Mouse (Mus musculus): ENCODE results near the gene Tsr3. TPM values are rescaled to one million over a fixed set of nuclear protein-coding genes. Genes with fewer than 3 reads are reported as not detected.

Gene Tsr3
- total and polyA plus RNA-seq, 3 experiments, result 35.2 to 50.5 TPM; not detected in 1

- no peaks in the 10 kb centered on the region for H3K36me3 ChIP-seq (ENCODE audit: control insufficient read depth in 1 of 2, insufficient read depth in 2 of 2, low read length in 2 of 2)
- TF ChIP-seq NELFE (IDR thresholded peaks at IDR 0.05; ENCODE audit: low read depth, low read length) (no peak), ETS1 (IDR thresholded peaks at IDR 0.05; ENCODE audit: low read depth, low read length) (no peak), UBTF (IDR thresholded peaks at IDR 0.05; ENCODE audit: borderline replicate concordance, insufficient read depth, low read depth, low read length) (no peak), ZNF384 (IDR thresholded peaks at IDR 0.05; ENCODE audit: low read depth, low read length) (no peak), EP300 (IDR thresholded peaks at IDR 0.05; ENCODE audit: low read depth in 1 of 2, low read length in 2 of 2) (no peak), E2F4 (IDR thresholded peaks at IDR 0.05; ENCODE audit: borderline replicate concordance, low read depth, low read length) (no peak), MEF2A (IDR thresholded peaks at IDR 0.05; ENCODE audit: extremely low read depth, insufficient replicate concordance, low read depth, low read length, poor library complexity, severe bottlenecking) (no peak), USF2 (IDR thresholded peaks at IDR 0.05; ENCODE audit: borderline replicate concordance in 1 of 2, insufficient read depth in 1 of 2, low read depth in 1 of 2, low read length in 2 of 2) (no peak), POLR2AphosphoS2 (IDR thresholded peaks at IDR 0.05; ENCODE audit: low read length) (no peak), MAX (IDR thresholded peaks at IDR 0.05; ENCODE audit: low read length) (no peak), GATA1 (IDR thresholded peaks at IDR 0.05; ENCODE audit: low read depth, low read length) (no peak), ELF1 (IDR thresholded peaks at IDR 0.05; ENCODE audit: low read depth, low read length) (no peak), TCF12 (IDR thresholded peaks at IDR 0.05; ENCODE audit: low read depth, low read length) (no peak), CHD2 (IDR thresholded peaks at IDR 0.05; ENCODE audit: low read length) (no peak), MYC (IDR thresholded peaks at IDR 0.05; ENCODE audit: low read depth, low read length) (no peak), RAD21 (IDR thresholded peaks at IDR 0.05; ENCODE audit: low read depth, low read length) (no peak), CHD1 (IDR thresholded peaks at IDR 0.05; ENCODE audit: low read depth, low read length) (no peak), TAL1 (IDR thresholded peaks at IDR 0.05; ENCODE audit: low read length) (no peak), MAFK (IDR thresholded peaks at IDR 0.05; ENCODE audit: borderline replicate concordance, low read depth, low read length) (no peak)
- H3K4me1 ChIP-seq (ENCODE audit: control insufficient read depth in 1 of 2, insufficient read depth in 2 of 2, low read length in 2 of 2), result no peaks in the 10 kb centered on the region
- no peaks in the 10 kb centered on the region for H3K27me3 ChIP-seq (ENCODE audit: control insufficient read depth in 1 of 2, insufficient read depth in 2 of 2, low read length in 2 of 2)
- no peak overlapping the region for H3K27ac ChIP-seq (ENCODE audit: control insufficient read depth, low read depth, low read length)
- no peak overlapping the region for H3K9ac ChIP-seq (ENCODE audit: control insufficient read depth, low read depth, low read length, poor library complexity, severe bottlenecking)
- DNase-seq (ENCODE audit: low read depth, low spot score), result no peak
- no peaks in the 10 kb centered on the region for H3K9me3 ChIP-seq (replicated peaks; ENCODE audit: insufficient read depth, low read length)
- H3K4me3 ChIP-seq (ENCODE audit: control insufficient read depth in 1 of 2, insufficient read depth in 1 of 2, low read depth in 2 of 2, low read length in 2 of 2), result no peak overlapping the region
- H3K79me2 ChIP-seq (ENCODE audit: control insufficient read depth, insufficient read depth, low read length, poor library complexity), result no peaks in the 10 kb centered on the region
These were observed 10.3 kb downstream of the Tsr3 start for GRCm38 (mm10) chr17:25250181-25250835.

GRCm38 (mm10) chr17:25252643-25253042 lies 12.7 kb downstream of the Tsr3 start:
- Histone ChIP-seq H3K36me3 (ENCODE audit: control insufficient read depth in 1 of 2, insufficient read depth in 2 of 2, low read length in 2 of 2) (no peaks in the 10 kb centered on the region), H3K79me2 (ENCODE audit: control insufficient read depth, insufficient read depth, low read length, poor library complexity) (no peaks in the 10 kb centered on the region), H3K4me1 (ENCODE audit: control insufficient read depth in 1 of 2, insufficient read depth in 2 of 2, low read length in 2 of 2) (no peaks in the 10 kb centered on the region), H3K27me3 (ENCODE audit: control insufficient read depth in 1 of 2, insufficient read depth in 2 of 2, low read length in 2 of 2) (no peaks in the 10 kb centered on the region), H3K27ac (ENCODE audit: control insufficient read depth, low read depth, low read length) (no peak overlapping the region), H3K9ac (ENCODE audit: control insufficient read depth, low read depth, low read length, poor library complexity, severe bottlenecking) (no peak overlapping the region), H3K9me3 (replicated peaks; ENCODE audit: insufficient read depth, low read length) (no peaks in the 10 kb centered on the region), H3K4me3 (ENCODE audit: control insufficient read depth in 1 of 2, insufficient read depth in 1 of 2, low read depth in 2 of 2, low read length in 2 of 2) (no peak overlapping the region)
- no peak for TF ChIP-seq TBP (IDR thresholded peaks at IDR 0.05; ENCODE audit: low read depth, low read length)
- no peak for TF ChIP-seq POLR2AphosphoS2 (IDR thresholded peaks at IDR 0.05; ENCODE audit: low read length)
- no peak for TF ChIP-seq ETS1 (IDR thresholded peaks at IDR 0.05; ENCODE audit: low read depth, low read length)
- TF ChIP-seq HCFC1 (IDR thresholded peaks at IDR 0.05; ENCODE audit: low read depth, low read length), result no peak
- TF ChIP-seq NRF1 (IDR thresholded peaks at IDR 0.05; ENCODE audit: insufficient read depth, low read depth, low read length, poor library complexity, severe bottlenecking), result no peak
- DNase-seq (ENCODE audit: low read depth, low spot score), result no peak

All from MEL (cell line).